Mouse (Mus musculus) regulatory T cell (primary cell): ENCODE results near the gene Abcc4.

Experiments
- in situ Hi-C: fragments of 300-600 bp; cut with MboI, MseI; formaldehyde crosslinking; loops from one replicate; pipeline ENCODE4 v1.15.1; 2025; ENCODE audit warnings: high pct_unique_total_duplicates

Abcc4 gene

DNA sequence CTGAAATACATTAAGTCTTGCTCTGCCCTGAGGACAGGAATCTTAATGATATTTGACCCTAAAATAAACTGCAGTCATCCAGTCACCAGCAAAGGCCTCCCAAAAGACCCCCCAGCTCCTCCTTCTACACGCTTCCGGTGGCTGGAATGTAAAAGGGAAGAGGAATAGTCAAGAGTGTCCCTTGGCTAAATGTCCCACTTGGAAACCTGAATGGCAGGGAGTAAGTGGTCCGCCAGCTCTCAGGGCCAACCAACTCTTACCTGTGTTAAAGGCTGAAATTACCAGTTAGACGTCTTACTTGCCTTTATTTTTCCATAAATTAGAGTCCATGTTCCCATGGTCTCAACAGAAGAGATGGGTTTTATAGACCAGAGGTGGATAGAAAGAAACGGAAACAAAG, 6.9 kb upstream of the Abcc4 start:
- in situ Hi-C loops: no loop called here

DNA sequence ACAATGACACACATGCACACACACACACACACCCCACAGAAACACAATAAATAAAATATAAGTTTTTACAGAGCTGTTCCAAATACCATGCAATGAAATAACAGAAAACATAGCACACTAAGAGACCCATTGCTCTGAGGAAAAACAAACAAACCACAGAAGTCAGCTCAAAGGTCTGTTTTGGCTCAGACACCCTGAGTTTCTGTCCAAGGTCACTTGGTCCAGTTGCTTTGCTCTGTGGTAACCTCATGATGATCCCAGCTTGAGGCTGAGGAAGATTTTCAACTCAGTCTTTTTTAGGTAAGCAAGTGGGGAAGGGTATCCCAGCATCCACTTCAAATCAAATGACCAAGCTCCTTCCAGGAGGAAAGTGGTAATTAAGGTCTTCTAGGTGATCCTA, 4.9 kb upstream of the Abcc4 start:
- in situ Hi-C loops: no loop called here

DNA sequence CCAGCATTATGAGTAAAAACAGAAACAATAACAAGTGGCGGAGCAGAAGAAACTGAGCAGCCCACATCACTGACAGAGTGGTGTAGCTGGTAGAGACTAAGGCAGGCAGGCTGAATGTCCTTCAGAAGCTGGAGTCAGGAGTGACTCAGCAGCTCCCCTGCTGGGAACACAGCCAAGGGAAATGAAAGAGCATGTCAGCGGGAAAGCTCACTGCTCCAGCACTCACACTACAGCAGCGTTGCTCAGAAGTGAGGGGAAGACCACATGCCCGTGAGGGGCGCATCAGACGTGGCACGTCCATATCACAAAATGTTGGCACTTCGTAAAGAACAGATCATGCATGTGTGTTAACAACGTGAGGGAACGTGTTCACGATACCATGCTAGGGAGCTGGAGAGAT, 3.7 kb upstream of the Abcc4 start:
- in situ Hi-C loops: loop anchor here (5.0 kb wide), 1 partner anchor 37 kb away; no protein-coding TSS in a partner anchor

DNA sequence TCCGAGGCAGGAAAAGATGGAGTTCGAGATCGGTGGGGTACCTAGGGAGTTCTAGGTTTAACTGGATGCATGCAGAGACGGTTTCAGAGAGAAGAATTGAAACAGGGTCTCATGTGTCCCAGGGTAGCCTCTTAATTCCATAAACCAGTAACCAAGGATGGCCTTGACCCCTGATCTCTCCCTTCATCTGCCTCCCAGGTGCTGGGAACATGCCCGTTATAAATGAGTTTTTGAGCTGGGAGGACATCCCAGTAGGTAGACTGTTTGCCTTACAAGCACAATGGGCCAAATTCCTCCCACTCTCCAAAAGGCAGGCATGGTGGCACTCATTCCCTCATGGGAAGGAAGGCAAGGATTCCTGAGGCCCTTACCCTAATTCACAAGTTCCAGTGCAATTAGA, 2.1 kb upstream of the Abcc4 start:
- in situ Hi-C loops: loop anchor here (5.0 kb wide), 1 partner anchor 36 kb away; no protein-coding TSS in a partner anchor

DNA sequence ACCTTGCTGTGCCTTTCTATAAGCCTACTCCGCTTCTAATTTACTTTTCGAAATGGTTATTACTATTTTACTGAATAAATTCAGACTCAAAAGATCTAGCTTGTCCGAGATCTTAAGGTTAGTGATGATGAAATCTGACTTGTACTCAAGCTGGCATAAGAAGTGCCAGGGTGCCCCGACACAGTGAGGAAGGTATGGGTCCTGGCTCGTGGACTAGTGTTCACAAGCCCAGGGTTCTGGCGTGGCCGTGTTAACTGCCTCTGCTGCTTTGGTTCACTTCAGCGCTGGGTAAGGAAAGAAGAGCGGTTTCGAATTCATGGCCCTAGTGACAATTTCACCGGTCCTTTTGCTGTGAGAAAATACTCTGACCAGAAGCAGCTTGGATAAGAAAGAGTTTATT, 943 bp upstream of the Abcc4 start:
- in situ Hi-C loops: loop anchor here (5.0 kb wide), 1 partner anchor 35 kb away; no protein-coding TSS in a partner anchor

DNA sequence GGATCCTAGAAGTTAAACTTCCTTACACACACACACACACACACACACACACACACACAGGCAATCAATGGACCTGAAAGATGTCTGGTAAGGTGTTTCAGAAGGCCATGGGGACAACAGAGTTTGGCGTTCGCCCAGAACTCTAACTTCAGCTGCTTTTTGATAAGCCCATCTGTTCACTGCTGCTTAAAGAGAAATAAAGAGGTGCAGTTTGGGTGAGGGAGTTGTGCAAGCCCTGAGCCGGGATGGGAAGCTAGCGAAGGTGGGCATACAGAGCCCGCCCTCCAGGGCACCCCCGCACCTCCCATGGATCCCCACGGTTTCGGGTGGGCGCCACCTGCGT, 583 bp downstream of the Abcc4 start:
- in situ Hi-C loops: loop anchor here (5.0 kb wide), 1 partner anchor 33 kb away; no protein-coding TSS in a partner anchor

DNA sequence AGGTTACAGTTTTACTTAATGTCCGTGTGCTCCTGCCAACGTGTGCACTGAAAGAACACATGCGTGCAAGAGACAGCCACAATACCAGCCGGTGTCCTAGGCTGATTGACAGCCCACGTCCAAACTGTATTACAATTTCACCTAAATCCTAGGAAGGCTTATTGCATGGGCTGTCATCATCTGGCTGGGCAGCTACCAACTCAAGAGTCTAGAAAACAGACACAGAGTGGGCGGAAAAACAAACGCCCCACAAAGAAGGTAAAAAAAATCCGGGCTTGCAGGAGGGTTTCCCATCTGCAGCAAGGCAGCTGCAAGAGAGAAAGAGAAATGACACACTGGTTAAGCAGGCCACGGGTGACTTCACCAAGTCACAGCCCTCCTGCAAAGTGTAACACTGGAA, 2.7 kb downstream of the Abcc4 start:
- in situ Hi-C loops: no loop called here

DNA sequence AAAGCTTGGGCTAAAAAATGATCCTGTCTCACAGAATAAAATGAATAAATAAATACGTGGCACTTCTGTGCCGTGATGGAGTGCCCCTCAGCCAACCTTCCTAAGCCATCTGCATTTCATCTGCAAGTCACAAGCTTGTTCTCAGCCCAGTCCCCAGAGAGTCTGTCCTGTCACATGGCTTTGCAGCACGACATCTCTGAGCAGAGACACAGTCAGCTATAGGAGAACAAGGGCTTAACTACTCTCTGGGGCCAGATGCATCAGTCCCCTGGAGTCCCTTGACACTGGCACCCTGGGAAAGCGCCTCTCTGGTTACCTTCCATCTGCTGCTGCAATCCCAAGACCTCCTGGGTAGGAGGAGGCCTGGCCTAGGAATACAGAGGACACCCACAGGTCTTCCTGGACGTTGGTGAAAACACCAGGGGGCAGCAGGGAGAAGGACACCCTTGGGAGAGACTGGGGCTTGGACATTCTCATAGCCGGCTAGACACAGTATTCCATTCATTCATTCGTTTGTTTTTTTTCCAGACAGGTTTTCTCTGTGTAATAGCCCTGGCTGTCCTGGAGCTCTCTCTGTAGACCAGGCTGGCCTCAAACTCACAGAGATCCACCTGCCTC, 3.9 kb downstream of the Abcc4 start:
- in situ Hi-C loops: no loop called here

DNA sequence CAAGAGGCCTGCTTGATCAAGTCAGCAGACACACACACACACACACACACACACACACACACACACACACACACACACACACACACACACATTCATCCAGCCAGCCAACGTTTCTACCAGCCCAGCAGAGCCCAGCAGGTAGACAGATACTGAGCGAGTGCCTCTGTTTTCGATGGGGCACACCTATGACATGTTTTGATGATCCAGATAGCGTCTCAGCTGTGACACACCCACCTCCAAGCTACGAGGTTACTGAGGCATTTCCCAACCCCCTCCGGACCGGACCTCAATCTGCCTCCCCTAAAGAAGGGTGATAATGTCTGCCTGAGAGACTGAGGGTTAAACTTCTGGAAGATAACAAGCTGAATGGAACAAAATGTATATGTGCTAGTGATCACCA, 5.4 kb downstream of the Abcc4 start:
- in situ Hi-C loops: no loop called here

DNA sequence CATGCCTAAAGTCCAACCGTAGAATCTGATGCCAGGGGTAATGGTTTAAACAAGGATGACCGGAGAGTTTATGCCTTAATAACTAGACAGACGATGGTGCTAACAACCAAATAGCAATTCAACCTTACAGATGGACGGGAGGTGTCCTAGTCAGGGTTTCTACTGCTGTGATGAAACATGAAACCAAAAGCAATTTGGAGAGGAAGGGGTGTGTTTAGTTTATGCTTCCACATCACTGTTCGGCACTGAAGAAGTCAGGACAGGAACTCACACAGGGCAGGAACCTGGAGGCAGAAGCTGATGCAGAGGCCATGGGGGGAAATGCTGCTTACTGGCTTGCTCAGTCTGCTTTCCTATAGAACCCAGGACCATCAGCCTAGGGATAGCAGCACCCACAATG, 6.1 kb downstream of the Abcc4 start:
- in situ Hi-C loops: loop anchor here (25.0 kb wide), 1 partner anchor 1587 kb away; the partner anchor contains the start of gene Mbnl2

DNA sequence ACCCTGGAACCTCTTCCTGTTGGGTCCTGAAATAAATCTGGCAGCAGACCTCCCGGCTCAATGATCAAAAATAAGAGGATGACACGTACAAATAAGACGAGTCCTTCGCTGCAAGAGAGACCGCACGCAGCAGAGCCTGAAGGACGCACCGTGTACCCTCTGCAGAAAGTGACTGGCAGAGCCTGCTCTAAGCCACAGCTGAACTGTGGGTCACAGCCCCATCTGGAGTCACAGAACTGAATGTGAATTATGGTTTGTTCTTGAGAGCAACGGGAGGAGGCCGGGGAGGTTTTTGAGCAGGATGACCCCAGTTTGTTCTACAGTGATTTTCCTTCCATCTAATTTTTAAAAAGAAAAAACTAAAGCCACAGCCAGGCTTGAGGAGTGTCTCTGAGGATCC, 6.5 kb downstream of the Abcc4 start:
- in situ Hi-C loops: loop anchor here (25.0 kb wide), 1 partner anchor 1588 kb away; the partner anchor contains the start of gene Mbnl2

DNA sequence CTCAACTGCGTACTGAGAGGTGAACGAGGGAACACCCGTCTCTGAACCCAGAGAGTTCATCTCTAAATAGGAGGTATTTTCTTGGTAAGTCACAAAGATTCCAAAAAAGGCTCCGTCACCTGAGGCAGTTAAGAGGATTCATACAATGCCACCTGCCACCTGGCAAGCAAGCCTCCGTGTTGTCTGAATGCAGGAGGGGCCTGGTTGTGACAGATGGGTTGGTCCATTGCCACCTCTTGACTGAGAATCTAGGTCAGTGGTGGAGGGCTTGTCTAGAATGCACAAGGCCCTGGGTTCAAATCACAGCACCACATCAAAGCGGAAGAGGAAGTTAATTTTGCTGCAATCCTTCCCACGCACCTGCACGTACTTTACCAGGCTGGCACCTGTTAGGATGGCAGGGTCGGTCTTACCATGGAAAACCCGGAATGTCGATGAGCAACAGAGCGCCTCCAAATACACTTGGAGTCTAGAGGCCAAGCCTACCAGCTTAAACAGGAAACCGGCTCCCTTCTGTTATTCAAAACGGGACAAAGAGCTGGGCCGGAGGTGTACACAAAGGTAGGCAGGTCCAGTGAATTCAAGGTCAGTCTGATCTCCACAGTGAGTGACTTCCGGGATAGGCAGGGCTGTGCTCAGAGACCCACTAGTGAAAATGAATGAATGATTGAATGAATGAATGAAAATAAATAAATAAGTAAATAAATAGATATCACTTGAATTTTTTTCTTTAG, 9.3 kb downstream of the Abcc4 start:
- in situ Hi-C loops: loop anchor here (25.0 kb wide), 1 partner anchor 1591 kb away; the partner anchor contains the start of gene Mbnl2

DNA sequence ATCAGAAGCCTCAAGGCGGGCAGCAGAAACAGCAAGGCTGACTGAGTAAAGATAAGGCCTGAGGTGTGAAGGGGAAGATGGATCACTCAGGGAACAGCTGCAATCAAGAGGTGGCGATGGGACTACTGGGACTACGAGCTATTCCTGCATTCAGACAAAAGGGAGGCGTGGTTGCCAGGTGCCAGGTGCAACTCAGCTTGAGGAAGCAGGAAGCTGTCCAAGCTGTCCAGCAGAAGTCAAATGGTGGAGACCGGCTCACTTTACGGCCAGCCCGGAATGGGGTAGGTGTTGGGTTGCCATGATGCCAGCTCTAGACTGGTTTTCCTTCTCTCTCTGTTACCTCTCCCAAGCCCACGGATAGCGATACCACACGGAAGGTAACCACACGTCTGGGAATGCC, 10.2 kb downstream of the Abcc4 start:
- in situ Hi-C loops: loop anchor here (25.0 kb wide), 1 partner anchor 1591 kb away; the partner anchor contains the start of gene Mbnl2

DNA sequence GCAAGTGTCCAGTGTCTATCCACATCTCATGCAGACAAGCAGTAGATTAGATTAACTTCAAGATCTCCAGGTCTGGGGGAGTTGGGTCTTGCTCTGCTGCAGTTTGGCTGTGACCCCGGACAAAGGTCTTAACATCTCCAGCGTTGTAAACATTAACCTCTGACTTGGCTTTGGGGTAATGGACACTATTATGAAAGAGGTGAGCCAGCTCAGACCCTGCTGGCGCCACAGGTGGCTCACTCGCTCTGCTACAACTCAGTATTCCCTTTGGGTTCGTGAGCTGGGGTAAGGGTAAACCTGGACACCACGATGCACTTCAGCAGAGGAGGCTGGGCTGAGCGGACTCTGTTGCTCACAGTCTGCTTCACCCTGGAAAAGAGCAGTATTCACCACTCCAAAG, 11.7 kb downstream of the Abcc4 start:
- in situ Hi-C loops: loop anchor here (25.0 kb wide), 1 partner anchor 1593 kb away; the partner anchor contains the start of gene Mbnl2

DNA sequence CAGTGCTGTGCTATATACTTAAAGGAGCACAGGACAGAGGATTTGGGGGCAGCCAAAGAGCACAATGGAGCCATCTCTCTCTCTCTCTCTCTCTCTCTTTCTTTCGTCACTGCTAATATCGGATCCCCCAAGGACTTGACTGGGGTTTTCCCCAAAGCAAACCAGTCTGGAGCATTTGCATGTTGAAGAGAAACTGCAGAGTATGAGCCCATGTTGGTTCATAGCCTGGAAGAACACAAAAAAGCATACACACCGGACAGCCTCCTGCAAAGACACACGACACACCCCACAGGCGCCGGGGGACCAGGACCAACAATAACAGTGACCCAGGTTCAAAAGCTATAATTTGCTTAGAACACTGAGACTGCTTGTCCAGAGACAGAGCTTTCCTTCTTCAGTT, 14.1 kb downstream of the Abcc4 start:
- in situ Hi-C loops: loop anchor here (25.0 kb wide), 1 partner anchor 1595 kb away; the partner anchor contains the start of gene Mbnl2

DNA sequence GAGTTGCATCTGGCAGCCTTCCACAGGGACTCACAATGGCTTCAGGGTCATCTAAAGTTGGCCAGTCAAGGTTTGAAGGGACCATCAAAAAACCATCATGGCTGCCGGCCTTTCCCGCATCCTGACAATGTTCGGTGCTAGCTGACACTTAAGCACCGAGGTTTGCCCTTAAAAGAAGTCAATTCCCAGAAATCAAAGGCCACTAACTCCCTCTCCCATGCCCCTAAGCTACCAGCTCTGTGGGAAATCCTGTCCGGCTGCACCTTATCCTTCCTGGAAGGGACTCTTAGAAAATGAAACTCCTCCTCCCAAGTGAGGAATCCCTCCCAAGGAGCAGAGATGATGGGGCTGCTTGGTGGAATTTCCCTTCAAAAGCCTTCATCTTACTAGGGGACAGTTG, 14.6 kb downstream of the Abcc4 start:
- in situ Hi-C loops: loop anchor here (25.0 kb wide), 1 partner anchor 1596 kb away; the partner anchor contains the start of gene Mbnl2

DNA sequence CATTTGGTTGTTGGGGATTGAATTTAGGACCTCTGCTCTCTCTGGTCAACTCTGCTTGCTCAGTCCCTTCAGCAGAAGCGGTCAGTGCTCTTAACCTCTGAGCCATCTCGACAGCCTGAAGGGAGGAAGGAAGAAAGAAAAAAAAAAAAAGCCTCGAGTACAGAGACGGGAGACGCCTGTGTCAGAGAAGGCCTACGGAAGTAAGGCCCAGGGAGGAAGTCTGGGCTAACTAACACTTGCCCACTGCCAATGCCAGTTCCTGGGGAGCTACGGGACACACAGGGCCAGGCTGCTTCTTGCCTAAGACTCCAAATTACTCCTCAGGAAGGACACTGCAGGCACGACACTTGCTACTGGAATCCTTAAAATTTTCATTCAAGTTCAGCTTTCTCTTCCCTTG, 15.1 kb downstream of the Abcc4 start:
- in situ Hi-C loops: loop anchor here (25.0 kb wide), 1 partner anchor 1596 kb away; the partner anchor contains the start of gene Mbnl2

DNA sequence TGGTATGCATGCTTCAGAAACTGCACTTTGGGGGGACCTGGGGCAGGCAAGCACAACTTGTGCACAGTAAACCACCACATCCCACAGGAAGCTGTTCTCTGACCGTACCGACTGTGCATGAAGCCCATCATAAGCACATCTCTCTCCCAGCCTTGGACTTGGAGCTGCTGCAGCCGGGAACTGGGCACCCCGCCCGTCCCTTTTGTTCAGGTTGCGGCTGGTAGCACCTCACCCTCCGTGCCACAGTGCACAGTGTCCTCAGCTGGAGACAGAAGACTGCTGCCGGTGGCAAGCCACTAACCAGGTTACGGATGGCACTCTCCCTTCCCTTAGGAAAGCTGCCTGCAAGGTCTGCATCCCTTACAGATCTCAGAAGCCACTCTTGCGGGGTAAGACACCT, 15.7 kb downstream of the Abcc4 start:
- in situ Hi-C loops: loop anchor here (25.0 kb wide), 1 partner anchor 1597 kb away; the partner anchor contains the start of gene Mbnl2

DNA sequence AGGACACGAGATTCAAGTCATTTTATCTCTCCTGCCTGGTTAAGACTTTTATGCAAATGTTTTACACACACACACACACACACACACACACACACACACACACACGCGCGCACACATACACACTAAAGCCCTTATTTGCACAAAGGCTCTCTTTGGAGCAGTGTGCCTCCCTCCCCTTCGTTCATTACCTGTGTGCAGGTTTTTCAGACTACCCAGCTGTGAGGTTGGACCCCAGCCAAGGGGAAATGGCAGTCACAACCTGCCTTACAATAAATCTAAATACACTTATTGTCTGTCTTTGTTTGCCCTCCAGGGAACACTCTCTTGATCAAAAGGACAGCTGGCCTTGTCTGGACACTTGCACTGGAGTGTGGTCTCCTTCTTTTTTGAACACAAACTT, 17.4 kb downstream of the Abcc4 start:
- in situ Hi-C loops: loop anchor here (25.0 kb wide), 1 partner anchor 1599 kb away; the partner anchor contains the start of gene Mbnl2

DNA sequence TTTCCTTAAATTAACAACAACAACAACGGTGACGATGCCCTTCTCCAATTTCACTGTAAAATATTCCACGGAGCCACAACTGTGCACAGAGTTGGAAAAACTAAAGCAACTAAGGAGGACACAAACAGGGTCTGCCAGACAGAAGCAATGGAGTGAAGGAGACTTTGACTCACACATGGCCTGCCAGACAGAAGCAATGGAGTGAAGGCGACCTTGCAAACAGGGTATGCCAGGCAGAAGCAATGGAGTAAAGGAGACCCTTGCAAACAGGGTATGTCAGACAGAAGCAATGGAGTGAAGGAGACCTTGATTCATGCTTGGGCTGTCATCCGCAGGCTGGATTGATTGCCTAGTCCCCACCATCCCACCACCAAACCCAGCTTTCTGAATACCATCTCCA, 19.2 kb downstream of the Abcc4 start:
- in situ Hi-C loops: loop anchor here (25.0 kb wide), 1 partner anchor 1600 kb away; the partner anchor contains the start of gene Mbnl2

DNA sequence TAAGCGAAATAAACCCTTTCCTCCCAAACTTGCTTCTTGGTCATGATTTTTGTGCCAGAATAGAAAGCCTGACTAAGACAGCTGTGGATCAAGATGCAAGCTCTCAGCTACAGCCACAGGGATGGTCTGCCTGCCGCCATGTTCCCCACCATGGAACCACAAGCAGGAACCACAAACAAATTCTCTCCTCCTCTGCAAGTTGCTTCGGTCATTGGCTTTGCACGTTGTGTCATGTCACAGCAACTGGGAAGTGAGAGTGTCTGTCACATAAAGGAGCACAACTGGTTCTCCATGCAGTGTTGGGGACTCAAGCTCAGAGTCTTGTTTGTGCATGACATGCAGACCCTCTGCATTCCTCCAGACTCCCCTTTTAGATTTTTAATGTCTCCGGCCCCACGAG, 20.4 kb downstream of the Abcc4 start:
- in situ Hi-C loops: loop anchor here (25.0 kb wide), 1 partner anchor 1602 kb away; the partner anchor contains the start of gene Mbnl2

DNA sequence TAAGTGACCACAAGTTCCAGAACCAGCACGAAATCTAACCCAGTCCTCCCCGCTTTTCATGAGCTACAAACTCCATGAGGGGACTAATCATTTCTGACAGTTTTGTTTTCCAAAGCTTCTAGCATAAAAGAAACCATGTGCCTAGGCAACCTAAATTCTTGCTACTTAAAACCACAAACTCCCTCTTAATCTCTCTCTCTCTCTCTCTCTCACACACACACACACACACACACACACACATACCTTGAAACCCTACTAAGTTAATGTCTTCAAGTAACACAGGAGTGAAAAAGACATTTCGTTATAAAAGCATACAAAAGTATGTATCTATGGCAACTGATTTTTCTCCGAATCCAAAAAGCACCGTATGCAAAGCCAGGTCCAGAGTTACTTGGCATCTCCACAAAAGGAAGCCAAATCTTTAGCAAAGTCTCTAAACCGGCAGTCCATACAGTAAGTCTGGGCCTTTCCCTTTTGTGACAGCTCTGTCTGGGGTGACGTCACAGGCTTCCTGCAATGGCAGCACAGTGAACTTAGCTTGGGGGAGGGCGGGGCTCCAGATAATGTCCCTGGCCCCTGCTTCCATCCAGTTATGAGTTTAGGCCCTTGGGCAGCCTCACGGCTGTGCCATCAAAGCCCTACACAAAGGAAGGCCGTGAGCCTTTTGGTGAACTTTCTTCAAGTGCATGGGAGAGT, 23.5 kb downstream of the Abcc4 start:
- in situ Hi-C loops: loop anchor here (25.0 kb wide), 1 partner anchor 1605 kb away; the partner anchor contains the start of gene Mbnl2
